Mouse (Mus musculus) lung, postnatal 0 days (tissue): ENCODE data around the gene Vps16.

Experiments
- CTCF ChIP-seq: IDR thresholded peaks from 2 replicates; pipeline ENCODE4 v1.5.1; 2016; ENCODE audit warnings: antibody characterized with exemption, mild to moderate bottlenecking
- EP300 ChIP-seq: IDR thresholded peaks from 2 replicates; pipeline ENCODE4 v1.6.1; 2016; ENCODE audit warnings: antibody characterized with exemption, mild to moderate bottlenecking, control low read depth

DNA sequence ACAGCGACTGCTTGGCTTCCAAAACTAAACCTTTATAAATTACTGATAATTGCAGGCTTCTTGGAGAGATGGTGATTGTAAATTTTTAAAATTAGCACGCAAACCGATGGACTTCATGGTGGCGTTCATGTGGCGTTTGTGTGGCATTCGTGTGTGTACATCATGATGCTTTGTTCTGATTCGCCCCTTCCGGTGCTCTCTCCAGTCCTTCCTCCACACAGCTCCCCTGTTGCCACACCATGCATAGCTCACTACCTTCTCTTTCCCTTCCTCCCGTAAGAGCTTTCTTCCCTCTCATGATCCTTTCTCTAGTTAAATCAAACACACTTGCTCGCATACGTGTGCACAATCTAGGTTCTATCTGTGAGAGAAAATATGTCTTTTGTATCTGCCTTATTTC is 51.6 kb downstream of the Vps16 start:
- TF ChIP-seq CTCF (no peak), EP300 (no peak)
